Mouse (Mus musculus) heart, postnatal 14 days (tissue): ENCODE measurements around the gene Rgs4. TPM values are rescaled to one million over a fixed set of nuclear protein-coding genes. Genes with fewer than 3 reads are reported as not detected.

Experiments
- DNase-seq, 2 experiments: peaks; one replicate each; pipeline ENCODE4 v3.0.0; 2021 to 2022
- intact Hi-C: fragments of 180-260 bp; cut with DNase I; formaldehyde crosslinking; loops from one replicate; pipeline ENCODE4 v1.15.1; 2025
- total RNA-seq, 2 experiments: library from RNA; stranded (reverse); gene quantifications; 2 replicates each; pipeline ENCODE4 v1.2.3; 2021

Rgs4 gene
- total RNA-seq, 2 experiments from 2014 or later: 18.8 to 20.2 TPM

DNA sequence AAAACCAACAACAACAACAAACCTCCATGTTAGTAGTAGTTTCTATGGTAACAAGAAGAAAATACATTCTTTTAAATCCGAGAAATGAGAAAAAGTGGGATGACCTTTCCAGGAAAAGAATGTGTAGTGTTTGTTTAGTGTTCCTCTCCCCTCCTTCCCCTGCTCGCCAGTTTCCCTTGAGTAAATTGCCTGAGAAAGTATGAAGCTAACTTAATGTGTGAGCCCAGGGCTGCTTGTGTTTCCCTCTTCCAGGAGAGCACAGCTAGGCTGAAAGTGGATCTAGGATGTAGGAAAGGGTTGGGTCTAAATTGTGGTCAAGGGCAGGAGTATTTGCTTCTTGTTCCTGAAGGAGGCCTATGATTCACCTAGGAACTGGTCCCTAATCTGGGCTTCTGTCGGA is 53.9 kb downstream of the Rgs4 start:
- intact Hi-C loops: no loop called here
- no peak for DNase-seq

DNA sequence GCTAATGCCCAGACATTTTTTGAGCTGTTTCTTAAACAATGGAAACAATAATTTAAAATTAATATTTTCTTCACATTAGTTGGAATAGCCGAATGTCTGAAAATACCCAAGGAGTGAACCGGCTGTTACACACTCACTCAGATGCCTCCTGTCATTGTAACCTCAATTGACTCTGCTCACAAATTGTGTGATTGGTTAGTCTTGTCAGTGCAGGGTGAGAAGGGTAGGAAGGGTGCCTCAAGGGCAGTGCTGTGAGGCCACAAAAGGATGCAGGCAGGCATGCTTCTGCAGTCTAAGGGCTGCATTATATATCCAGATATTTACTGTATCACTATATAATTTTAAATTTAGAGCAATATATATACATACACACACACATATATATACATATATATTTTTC is 54.4 kb downstream of the Rgs4 start:
- no peak for DNase-seq
- intact Hi-C loops: no loop called here

Other genes with a start within 250 kb of the Rgs4 start
- gene Nuf2, start 216.2 kb downstream of the Rgs4 start, total RNA-seq: 1 to 10 TPM; 2.8 to 4.9 TPM
- 100 to 1,000 TPM; 373 to 390 TPM for gene Rgs5, start 92.1 kb downstream of the Rgs4 start, total RNA-seq
- gene Ccdc190, start 181.0 kb upstream of the Rgs4 start, total RNA-seq: under 1 TPM; 0.29 to 0.36 TPM
- gene Hsd17b7, start 221.6 kb upstream of the Rgs4 start, total RNA-seq: 10 to 100 TPM; 16.6 to 17.6 TPM